Mouse (Mus musculus): ENCODE data around the gene Eno2.

Eno2 gene

DNA sequence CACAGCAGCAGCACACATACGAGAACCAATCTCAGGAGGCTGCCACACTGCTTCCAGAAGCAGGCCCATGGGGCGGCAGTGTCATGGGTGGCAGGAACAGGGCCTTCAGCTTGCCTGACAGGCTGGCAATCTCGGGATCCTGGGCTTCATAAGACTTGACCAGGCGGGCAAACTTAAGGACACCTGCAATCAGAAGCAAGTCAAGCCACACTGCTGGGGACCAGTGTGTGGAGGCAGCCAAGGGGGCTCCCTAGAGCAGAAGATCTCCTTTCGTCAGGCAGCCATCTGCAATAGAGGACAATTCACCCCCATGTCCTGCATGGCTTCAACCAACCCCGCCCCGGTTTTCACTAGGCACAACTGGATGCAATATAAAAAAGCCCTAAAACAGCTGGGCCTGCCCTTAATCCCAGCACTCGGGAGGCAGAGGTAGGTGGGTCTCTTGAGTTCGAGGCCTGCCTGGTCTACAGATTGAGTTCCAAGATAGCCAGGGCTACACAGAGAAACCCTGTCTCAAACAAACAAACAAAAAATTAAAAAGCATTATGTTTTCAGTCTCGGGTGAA is 30.2 kb downstream of the Eno2 start:
- no peak for DNase-seq

DNA sequence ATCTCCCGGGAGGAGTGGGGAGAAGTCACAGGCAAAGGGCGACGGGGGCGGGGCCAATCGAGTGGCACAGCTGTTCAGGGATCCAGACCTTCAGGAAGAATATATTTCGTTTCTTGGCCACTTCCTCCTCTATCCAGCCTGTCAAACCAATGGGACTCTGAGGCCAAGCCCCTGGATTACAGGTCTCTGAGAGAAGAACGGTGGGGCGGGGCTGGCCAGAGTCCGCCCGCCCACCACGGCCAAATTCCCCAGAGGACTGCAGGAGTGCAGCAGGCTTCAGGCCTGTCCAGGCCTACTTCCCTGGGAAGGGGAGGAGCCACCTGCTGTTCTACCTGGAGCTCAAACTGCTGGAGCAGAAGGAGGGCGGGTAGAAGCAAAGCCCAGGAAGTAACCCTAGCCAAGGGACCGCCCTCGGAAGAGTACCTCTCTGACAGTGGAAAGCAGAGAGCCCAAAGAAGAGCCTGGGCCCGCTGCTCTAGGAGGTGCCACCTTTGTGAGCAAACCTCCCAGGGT is 30.9 kb downstream of the Eno2 start, which contains the start of gene Ptpn6:
TSS of gene Ptpn6 (minus strand) at position 204 of the 513 bp plus-strand sequence.
- peak; percentile 70 for DNase-seq

DNA sequence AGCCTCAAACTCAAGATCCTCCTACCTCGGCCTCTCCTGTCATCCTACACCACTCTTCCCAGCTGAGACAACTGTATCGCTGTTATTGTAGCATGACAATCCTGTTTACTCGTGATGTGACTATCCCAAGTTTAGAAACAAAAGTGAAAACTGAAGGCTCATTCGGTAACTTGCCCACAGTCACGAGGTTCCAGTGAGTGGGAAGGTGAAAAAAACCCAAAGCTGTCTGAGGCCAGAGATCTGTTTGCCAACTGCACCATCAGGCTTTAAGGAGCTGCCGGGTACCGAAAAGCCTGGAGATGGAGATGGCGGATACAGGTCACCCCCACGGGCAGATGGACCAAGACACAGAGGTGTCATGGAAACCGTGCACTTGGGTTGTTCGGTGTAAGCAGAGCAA is 32.4 kb downstream of the Eno2 start:
- no peak for DNase-seq

DNA sequence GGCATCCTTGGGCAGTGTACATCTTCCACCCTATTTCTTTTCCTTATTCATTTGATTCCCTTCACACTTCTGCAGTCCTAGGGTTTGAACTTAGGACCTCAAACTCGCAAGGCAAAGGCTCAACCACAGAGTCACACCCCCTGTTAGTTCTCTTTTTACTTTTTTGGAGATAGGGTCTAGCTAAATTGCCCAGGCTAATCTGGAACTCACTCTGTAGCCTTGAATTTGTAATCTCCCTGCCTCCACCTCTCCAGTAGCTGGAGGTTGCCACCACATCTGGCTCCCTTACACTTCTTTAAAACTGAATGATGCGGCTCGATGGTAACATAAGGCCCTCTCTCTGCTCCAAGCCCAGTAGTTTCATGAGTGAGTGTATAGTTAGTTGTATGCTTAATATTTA is 35.1 kb downstream of the Eno2 start:
- DNase-seq = no peak

DNA sequence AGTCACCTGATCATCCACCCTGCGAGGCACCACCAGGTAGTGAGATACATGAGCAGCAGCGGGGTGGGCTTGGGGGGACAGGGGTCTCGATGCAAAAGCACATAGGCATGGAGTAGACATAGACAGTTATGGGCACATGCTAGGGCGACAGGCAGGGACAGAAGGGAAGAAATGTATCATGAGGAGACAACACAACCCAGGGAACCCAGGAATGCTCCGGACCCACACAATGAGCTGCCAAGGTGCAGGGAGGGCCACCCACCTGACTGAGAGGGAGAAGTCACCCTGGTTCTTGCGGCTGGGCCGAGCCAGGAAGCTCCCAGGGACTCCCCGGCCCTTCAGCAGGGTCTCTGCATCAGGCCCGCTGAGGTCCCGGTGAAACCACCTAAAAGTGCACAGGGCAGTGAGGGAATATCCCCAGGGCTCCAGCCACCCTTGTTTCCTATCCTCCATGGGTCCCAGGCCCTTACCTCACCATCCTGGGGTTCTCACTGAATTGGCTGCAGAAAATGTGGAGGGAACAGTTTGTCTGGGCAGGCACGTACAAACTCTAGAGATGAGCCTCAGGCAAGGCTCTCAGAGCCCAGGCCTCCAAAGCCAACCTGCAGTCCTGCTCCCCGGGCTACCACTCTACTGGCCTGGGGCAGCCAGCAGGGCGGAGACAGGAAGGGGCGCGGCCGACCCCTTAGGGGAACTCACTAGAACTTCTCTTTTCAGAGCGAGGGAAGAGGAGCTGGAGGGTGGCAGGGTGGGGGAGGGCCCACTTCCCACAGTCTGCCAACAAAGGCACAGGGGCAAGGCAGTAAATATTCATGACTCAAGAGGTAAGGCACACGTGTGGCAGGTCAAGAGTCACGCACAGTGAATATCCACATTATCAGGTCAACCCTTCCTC is 36.8 kb downstream of the Eno2 start:
- DNase-seq = peak; percentile 72

DNA sequence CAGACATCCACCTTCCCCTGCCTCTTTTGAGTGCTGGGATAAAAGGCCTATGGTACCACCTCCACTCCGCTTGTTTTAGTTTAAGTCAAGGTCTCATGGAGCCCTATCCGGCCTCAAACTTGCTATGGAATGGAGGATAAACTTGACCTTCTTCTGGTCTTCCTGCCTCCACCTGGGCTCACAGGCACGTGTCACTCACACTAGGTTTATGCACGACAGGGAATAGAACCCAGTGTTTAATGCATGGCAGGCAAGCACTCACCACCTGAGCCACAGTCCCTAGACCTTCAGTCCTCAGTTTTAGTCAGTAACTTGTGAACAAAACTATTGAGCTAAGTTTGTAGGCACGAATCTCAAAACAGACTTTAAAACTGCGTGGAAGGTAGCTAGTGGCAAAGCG is 38.4 kb downstream of the Eno2 start:
- no peak for DNase-seq

DNA sequence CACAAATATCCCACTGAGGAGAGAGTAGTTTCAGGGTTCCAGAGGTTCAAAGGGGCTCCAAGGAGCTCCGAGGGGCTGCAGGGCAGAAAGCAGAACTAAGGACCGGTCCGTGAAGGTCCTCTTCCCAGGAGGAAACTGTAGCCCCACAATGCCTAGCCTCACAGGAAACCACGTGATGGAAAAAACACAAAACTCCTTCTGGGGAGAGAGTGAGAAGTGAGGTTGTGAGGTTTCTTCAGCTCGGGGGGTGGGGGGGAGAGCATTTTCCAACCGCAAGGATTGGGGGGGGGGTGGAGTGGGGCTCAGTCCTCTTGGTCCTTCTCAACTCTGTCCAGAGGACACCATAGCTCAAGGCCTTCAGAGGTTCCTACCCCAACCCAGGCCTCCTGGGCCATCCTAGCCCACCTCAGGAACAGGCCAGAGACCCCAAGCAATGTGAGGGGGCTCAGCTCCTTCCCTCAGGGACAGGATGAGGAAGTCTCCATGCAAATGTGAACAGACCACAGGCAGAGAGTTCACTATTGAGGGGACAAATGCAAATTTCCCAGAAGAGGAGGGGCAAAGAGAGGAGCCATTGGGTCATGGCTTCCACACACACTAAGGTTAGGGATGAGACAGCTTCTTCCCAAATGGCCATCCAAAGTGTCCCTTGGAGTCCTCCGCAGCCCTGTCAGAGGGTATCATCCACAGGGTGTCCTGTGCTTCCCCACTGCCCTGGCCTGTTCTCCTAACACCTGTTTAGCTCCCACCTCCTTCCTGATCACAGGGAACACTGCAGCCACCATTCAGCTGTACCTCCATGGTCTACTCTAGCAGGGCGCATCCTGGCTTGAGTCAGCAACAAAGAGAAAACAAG is 39.4 kb downstream of the Eno2 start:
- DNase-seq = no peak

DNA sequence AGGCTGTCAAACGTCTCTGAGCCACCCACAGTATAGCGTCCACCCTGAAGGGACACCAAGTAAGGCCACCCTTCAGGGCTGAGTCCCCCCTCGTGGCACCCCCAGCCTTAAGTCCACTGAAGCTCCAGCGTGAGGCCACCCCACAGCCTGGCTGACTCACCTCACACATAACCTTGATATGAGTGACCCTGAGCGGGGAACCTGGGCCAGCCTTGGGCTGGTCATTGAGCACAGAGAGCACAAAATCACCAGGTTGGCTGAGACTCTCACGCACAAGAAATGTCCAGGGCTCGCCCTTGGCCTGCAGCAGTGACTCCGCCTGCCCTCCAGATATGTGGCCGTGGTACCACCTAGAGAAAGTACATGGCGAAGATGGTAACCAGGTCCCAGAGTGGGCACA is 40.9 kb downstream of the Eno2 start:
- DNase-seq = no peak

DNA sequence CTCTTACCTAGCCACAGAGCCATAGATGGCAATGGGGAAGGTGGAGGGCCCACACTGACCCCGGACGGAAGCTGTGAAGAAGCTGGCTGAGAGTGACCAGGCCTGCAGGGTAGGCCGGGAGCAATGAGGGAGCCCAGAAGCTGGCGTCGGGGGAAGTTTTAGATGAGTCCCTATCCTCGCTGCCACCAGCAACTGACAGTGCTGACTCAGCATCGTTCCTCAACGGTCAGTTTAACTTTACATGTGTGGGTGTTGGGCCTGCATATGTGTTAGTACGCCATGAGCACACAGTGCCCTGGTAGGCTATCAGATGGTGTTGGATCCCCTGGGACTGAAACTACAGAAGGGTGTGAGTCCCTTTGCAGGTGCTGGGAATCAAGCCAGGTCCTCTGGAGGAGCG is 45.0 kb downstream of the Eno2 start:
- DNase-seq = no peak

DNA sequence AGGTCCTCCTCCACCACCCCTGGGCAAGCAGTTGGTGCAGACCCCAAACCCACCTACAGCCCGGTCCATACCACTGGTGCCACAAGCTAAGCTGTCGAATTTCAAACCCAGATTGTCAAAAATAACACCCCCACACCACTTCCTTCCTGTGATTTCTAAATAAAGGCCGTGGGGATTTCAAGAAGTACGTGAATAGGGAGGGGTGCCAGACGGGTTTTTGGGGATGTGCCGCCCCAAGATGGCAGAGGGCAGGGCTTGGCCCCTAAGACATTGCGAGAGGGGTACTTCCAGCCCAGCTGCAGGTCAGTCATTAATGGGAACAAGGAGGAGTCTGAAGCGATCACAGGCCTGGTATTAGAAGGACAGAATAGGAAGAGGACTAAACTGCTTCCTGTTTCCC is 45.9 kb downstream of the Eno2 start:
- no peak for DNase-seq

DNA sequence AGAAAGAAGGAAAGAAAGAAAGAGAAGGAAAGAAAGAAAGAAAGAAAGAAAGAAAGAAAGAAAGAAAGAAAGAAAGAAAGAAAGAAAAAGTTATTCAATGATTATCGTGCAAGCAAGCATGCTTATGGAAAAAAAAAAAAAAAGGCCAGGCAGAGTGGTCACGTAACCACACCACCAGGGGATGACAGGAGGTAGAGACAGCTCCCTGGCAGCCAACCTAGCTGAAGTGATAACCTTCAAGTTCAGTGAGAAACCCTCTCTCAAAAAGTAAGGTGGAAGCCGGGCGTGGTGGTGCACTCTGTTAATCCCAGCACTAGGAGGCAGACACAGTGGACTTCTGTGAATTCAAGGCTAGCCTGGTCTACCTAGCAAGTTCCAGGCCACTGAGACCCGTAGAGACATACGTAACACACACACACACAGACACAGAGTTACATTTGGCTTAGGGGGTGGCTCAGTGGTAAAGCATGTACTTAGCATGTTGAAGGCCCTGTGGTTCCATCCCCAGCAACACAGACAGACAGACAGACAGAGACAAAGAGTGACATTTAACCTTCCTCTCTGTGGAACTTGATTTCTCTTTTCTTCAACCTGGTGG is 46.5 kb downstream of the Eno2 start:
- no peak for DNase-seq

DNA sequence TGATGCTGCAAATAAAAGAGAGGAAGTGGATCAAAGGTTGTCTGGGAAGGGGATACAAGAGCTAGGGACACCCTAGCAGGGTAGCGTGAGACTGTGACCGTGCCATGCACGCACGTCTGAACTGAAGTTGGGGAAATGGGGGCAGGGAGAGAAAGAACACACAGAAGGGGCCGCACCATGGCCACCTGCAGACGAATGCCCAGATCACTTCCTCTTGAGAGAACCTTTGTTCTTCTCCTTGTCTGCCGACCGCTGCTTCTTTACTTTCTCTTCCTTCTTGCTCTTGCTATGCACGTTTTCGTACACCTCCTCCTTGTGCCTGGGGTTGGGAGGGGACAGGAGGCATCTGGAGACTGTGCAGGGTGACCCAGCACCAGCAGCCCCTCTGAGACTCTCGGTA is 48.6 kb downstream of the Eno2 start:
- DNase-seq = no peak

DNA sequence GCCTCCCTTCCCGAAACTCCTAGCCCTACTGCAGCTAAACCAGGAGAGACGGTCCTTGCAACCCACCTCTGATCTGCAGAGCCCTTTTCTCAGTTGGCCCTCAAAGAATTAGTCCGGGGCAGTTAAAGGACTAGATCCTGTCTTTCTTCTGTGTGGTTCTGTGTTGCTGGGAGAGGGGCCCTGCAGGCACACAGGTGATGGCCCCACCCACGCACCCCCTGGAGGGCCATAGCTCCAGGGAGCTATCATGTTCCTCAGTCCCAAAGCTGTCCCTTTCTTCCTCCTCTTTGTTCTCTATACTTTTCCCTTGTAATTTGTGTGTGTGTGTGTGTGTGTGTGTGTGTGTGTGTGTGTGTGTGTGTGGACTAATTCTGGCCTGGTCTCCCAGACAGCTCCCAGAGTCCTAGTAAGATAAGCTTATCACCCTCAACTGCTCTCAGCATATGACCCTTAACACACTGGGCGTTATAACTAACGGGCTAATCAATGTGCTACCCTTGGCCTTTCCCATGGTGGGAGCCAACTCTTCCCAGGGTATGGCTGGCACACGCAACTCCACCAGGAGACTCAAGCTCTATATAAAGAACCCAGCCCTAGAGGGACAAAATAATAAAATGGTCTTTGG is 50.0 kb downstream of the Eno2 start:
- peak; percentile 62 for DNase-seq

DNA sequence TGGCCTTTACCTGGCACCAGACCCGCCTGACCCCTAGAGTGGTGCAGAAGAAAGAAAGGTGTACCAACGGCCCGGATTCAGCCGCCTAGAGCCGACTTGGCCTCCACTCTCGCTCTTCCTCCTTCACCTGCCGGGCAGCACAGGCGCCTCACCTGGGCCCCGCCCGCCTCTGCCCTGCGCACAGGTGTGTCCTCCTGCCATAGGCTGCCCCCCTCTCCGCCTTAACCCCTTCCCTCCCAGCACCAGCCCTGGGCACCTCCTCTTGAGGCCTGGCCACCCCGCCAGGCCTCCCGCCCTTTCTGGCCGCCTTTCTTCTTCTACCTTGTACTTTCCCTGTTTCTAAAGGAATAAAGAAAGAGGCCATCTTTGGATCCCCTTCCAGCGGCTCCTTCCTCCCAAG is 50.8 kb downstream of the Eno2 start:
- DNase-seq = no peak

DNA sequence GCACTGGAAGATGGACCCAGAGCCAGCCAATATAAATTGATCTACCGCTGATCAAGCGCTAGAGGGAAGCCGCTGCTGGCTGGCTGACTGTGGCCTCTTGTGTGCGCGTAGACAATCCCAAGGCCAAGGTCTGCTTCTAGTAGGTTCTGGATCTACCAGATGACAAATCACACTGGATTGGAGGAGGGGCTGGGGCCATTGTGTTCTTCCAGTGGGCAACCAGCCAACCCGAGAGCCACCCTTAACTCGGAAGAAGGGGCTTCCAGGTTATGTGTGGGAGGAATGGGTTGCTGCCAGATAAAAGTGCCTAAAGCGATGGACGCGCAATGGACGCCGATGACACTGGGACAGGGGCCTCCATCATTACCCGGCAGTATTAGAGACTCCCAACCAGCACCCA is 51.5 kb downstream of the Eno2 start:
- DNase-seq = no peak

DNA sequence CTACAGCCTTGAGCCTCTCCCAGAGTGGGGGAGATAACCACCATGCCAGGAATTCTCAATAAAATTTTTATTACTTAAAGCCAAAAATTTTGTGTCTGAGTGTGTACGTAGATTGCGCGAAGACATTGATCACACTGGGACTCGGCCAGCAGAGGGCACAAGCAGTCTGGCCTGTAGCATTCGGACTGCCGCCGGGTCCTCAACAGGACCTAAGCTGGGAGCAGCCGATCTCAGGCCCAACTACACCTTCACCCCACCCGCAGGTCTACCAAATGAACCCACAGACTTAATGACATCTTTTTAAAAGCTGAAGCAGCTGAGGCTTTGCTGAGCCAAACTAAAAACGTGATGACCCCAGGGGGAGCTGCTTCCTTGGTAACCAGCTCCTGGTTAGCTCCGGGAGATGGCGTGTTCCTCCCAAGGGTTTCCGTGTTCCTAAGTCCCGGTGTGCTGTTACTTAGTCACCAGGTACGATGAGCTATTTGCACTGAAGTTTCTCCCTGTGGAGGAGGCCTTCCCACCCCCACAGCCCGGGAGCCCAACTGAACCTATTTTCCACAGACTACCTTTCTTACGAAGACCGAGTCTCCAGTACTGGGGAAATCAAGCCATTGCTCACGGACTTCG is 52.5 kb downstream of the Eno2 start:
- DNase-seq = peak; percentile 67

DNA sequence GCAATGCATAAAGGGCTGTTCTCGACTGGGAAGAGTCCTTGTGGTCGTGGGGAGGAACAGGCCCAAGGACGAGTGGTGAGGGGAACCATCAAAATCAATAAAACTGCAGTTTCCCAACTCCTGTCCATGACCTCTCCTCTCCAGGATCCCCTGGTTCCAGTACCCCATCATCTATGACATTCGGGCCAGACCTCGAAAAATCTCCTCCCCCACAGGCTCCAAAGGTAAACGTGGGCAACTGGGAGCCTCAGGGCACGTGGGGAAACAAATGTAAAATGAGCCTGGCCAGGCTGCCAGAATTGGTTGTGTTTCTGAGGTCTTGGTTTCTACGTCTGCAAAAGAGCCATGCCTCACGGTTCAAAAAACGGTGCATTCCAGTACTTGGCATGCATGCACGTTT is 56.6 kb downstream of the Eno2 start:
- no peak for DNase-seq

DNA sequence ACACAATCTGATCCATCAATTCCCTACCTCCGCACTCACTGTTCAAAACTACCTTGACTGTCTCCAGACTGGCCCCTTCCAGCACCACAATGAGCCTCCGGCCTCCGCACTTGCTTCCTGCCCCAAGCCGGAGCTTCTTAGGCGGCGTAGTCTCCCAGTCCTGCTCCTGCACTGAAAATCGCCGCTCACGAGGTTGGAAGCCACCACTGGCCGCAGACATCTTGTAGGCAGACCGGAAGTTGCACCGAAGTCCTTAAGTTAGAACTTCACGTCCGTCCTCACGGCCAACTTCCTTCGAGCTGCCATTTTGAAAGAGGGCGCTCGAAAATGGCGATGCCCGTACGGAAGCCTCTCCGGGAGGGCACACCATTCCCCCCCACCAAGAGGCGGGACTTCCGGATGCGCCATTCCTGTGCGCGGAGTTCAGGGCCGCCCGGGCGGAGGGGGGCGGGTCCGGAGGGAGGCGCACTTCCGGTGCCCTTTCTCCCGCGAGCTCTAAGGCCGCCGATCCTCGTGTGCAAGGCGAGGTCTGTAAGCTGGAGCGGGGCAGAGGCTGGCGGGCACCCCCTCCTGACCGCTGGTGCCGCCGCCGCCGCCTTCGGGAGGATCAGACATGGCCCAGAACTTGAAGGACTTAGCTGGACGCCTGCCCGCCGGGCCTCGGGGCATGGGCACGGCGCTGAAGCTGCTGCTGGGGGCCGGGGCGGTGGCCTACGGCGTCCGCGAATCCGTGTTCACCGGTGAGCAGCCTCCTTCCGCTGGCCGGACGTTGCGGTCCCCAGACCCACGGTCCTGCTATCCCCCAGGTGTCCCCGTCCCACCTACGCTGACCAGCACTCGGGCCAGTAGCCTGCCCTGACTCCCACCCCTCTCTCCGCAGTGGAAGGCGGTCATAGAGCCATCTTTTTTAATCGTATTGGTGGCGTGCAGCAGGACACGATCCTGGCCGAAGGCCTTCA is 57.4 kb downstream of the Eno2 start, which contains the start of the genes Emg1 and Phb2:
TSS of gene Emg1 (minus strand) at position 355 of the 959 bp plus-strand sequence.
TSS of gene Phb2 (plus strand) at position 513 of the 959 bp plus-strand sequence.
- DNase-seq = peak; percentile 97

All from liver (tissue).